Mouse (Mus musculus) liver, adult 2 months (tissue): ENCODE data around the gene Zbed3. TPM values are rescaled to one million over a fixed set of nuclear protein-coding genes. Genes with fewer than 3 reads are reported as not detected.
"Not testable (repeated sequence)": the region's sequence is repeated elsewhere in the genome, so short reads cannot be mapped to it uniquely, and the experiment has no call there.

Experiments used
- DNase-seq: peaks from one replicate; pipeline ENCODE4 v3.0.0-alpha.2; 2011; ENCODE audit warnings: low read depth, low spot score; ENCODE audit errors: extremely low read depth
- H3K27ac ChIP-seq: fragments of 200-500 bp; replicated peaks from 2 replicates; pipeline ENCODE4 v1.5.1; 2012; ENCODE audit warnings: low read depth, mild to moderate bottlenecking, control low read depth, inconsistent platforms, low read length; ENCODE audit not compliant: insufficient read depth
- H3K27me3 ChIP-seq: fragments of 200-500 bp; 2 replicates; pipeline ENCODE4 v1.6.1; 2012; ENCODE audit warnings: mild to moderate bottlenecking, moderate library complexity, low read length, inconsistent platforms; ENCODE audit not compliant: control insufficient read depth, insufficient read depth
- H3K36me3 ChIP-seq: fragments of 200-500 bp; 2 replicates; pipeline ENCODE4 v1.6.1; 2012; ENCODE audit warnings: low read length, inconsistent platforms; ENCODE audit not compliant: control insufficient read depth, insufficient read depth
- H3K4me1 ChIP-seq: fragments of 200-500 bp; 2 replicates; pipeline ENCODE4 v1.6.1; 2011; ENCODE audit warnings: low read length; ENCODE audit not compliant: control insufficient read depth, insufficient read depth
- H3K4me3 ChIP-seq: fragments of 200-500 bp; 2 replicates; pipeline ENCODE4 v1.5.1; 2011; ENCODE audit warnings: low read depth, mild to moderate bottlenecking, control low read depth, low read length, moderate library complexity; ENCODE audit not compliant: insufficient read depth
- H3K79me2 ChIP-seq: fragments of 200-500 bp; 2 replicates; pipeline ENCODE4 v1.6.1; 2012; ENCODE audit warnings: inconsistent platforms, mild to moderate bottlenecking, low read length, moderate library complexity; ENCODE audit not compliant: control insufficient read depth, insufficient read depth
- H3K9ac ChIP-seq: fragments of 200-500 bp; 2 replicates; pipeline ENCODE4 v1.6.1; 2012; ENCODE audit warnings: low read depth, mild to moderate bottlenecking, control low read depth, inconsistent platforms, low read length
- CTCF ChIP-seq: fragments of 200-500 bp; IDR thresholded peaks from 2 replicates; pipeline ENCODE4 v1.5.1; 2011; ENCODE audit warnings: low read depth, low read length, control low read depth
- POLR2A ChIP-seq: fragments of 200-500 bp; IDR thresholded peaks from 2 replicates; pipeline ENCODE4 v1.6.1; 2011; ENCODE audit warnings: low read length, control low read depth; ENCODE audit not compliant: insufficient read depth; ENCODE audit errors: extremely low read depth
- WGBS: fragments of 180-500 bp; shearing (Covaris S2); methylation state at CpG from one replicate; pipeline ENCODE4 v1.1.7; 2018; 5-methylcytosine and 5-hydroxymethylcytosine counted together
- polyA plus RNA-seq: library from polyadenylated mRNA; depleted of rRNA; stranded (reverse); fragments of >200 nt; gene quantifications from 2 replicates; pipeline ENCODE4 v1.2.3, GENCODE M21; 2012; rRNA removed
- total RNA-seq: library from RNA; depleted of rRNA; stranded (reverse); fragments of >200 nt; gene quantifications from 2 replicates; pipeline ENCODE4 v1.2.3, GENCODE M21; 2014; rRNA removed

Zbed3 gene
- total and polyA plus RNA-seq, 2 experiments = 1.1 to 4.4 TPM

GRCm38 (mm10) chr13:95374701-95375553, 51.5 kb downstream of the Zbed3 start, which contains the start of gene Aggf1:
Gene Aggf1, minus strand, starts transcription at chr13:95375352.
- peak within 1 kb of the TSS; percentile 60 for H3K27ac ChIP-seq
- H3K36me3 ChIP-seq = peaks cover 11% of the 10 kb centered on the region
- peaks cover 8% of the 10 kb centered on the region for H3K4me1 ChIP-seq
- H3K27me3 ChIP-seq = no peaks in the 10 kb centered on the region
- H3K9ac ChIP-seq = peak within 1 kb of the TSS; percentile 93
- TF ChIP-seq POLR2A = peak; percentile 79
- no peak for TF ChIP-seq CTCF
- H3K79me2 ChIP-seq = peaks cover 16% of the 10 kb centered on the region; the same call in 1 of the 2 replicates
- peak within 1 kb of the TSS; percentile 70 for H3K4me3 ChIP-seq
- WGBS = under 1% methylated on average over 81 of the region's 86 CpGs
- DNase-seq = peak; percentile 88

GRCm38 (mm10) chr13:95375554-95375914, 52.1 kb downstream of the Zbed3 start:
- peak overlapping the region; percentile 70 for H3K4me3 ChIP-seq
- no peak for TF ChIP-seq POLR2A
- TF ChIP-seq CTCF = no peak
- DNase-seq = no peak
- 28% methylated on average over 6 of the region's 6 CpGs for WGBS
- H3K4me1 ChIP-seq = peaks cover 8% of the 10 kb centered on the region
- peaks cover 6% of the 10 kb centered on the region for H3K36me3 ChIP-seq
- 0 out of 2 replicates have a peak overlapping the region, but pooled peaks have one; percentile 8 for H3K27ac ChIP-seq
- H3K9ac ChIP-seq = 0 out of 2 replicates have a peak overlapping the region, but pooled peaks have one; percentile 5
- no peaks in the 10 kb centered on the region for H3K27me3 ChIP-seq
- peaks cover 16% of the 10 kb centered on the region; the same call in 1 of the 2 replicates for H3K79me2 ChIP-seq

GRCm38 (mm10) chr13:95376689-95377289, 53.4 kb downstream of the Zbed3 start:
- not testable (repeated sequence) for H3K4me3 ChIP-seq, H3K27ac ChIP-seq
- WGBS = 87% methylated on average over 11 of the region's 11 CpGs

GRCm38 (mm10) chr13:95378696-95379095, 55.3 kb downstream of the Zbed3 start:
- no peaks in the 10 kb centered on the region for H3K36me3 ChIP-seq
- peaks cover 8% of the 10 kb centered on the region; the same call in 1 of the 2 replicates for H3K79me2 ChIP-seq
- H3K4me1 ChIP-seq = peaks cover 3% of the 10 kb centered on the region
- 77% methylated on average over 3 of the region's 3 CpGs for WGBS
- no peak overlapping the region for H3K27ac ChIP-seq
- no peak overlapping the region for H3K4me3 ChIP-seq
- no peaks in the 10 kb centered on the region for H3K27me3 ChIP-seq
- DNase-seq = no peak
- no peak for TF ChIP-seq POLR2A
- no peak for TF ChIP-seq CTCF
- H3K9ac ChIP-seq = no peak overlapping the region

More at GRCm38 (mm10) chr13:95376689-95377289, 53.4 kb downstream of the Zbed3 start:
- not testable (repeated sequence) for DNase-seq, H3K4me1 ChIP-seq, H3K9ac ChIP-seq, H3K36me3 ChIP-seq, H3K27me3 ChIP-seq
- peaks cover 16% of the 10 kb centered on the region; the same call in 1 of the 2 replicates for H3K79me2 ChIP-seq

GRCm38 (mm10) chr13:95382418-95382817, 59.0 kb downstream of the Zbed3 start:
- H3K9ac ChIP-seq = no peak overlapping the region
- H3K27me3 ChIP-seq = no peaks in the 10 kb centered on the region
- WGBS = 79% methylated on average over 5 of the region's 5 CpGs
- no peak overlapping the region for H3K27ac ChIP-seq
- H3K4me3 ChIP-seq = no peak overlapping the region
- no peaks in the 10 kb centered on the region for H3K79me2 ChIP-seq
- no peak for DNase-seq
- TF ChIP-seq CTCF = no peak
- no peak for TF ChIP-seq POLR2A
- no peaks in the 10 kb centered on the region for H3K4me1 ChIP-seq
- H3K36me3 ChIP-seq = no peaks in the 10 kb centered on the region

Other genes with a start within 250 kb of the Zbed3 start
- 1.4 and 3.7 TPM in 2 replicates for gene Pde8b, start 73.3 kb upstream of the Zbed3 start, total RNA-seq
- gene Pde8b, start 73.3 kb upstream of the Zbed3 start, polyA plus RNA-seq = 0.50 and 1.5 TPM in 2 replicates
- gene Aggf1, start 51.7 kb downstream of the Zbed3 start, total RNA-seq = 14.0 and 15.2 TPM in 2 replicates
- 9.0 and 9.1 TPM in 2 replicates for gene Aggf1, start 51.7 kb downstream of the Zbed3 start, polyA plus RNA-seq
- not detected in 2 replicates for gene Crhbp, start 121.3 kb downstream of the Zbed3 start, total RNA-seq
- not detected in 2 replicates for gene Crhbp, start 121.3 kb downstream of the Zbed3 start, polyA plus RNA-seq
- gene S100z, start 155.1 kb downstream of the Zbed3 start, total RNA-seq = not detected in 2 replicates
- not detected in 2 replicates for gene S100z, start 155.1 kb downstream of the Zbed3 start, polyA plus RNA-seq
- gene F2rl1, start 201.6 kb downstream of the Zbed3 start, total RNA-seq = 0.13 and 0.18 TPM in 2 replicates
- gene F2rl1, start 201.6 kb downstream of the Zbed3 start, polyA plus RNA-seq = 0.07 and 0.24 TPM in 2 replicates